Mouse (Mus musculus): Measurements from ENCODE around the gene Narf. TPM values are rescaled to one million over a fixed set of nuclear protein-coding genes. Genes with fewer than 3 reads are reported as not detected.

The Narf gene
- polyA plus RNA-seq (2012; fragmentation: generic; extraction: Trizol): 4.0 TPM
- long read RNA-seq, experiment 1, full-length matches to known transcripts: 16 of 20 reads
- long read RNA-seq, experiment 1, partial matches to known transcripts: 1 of 20 reads
- long read RNA-seq, experiment 1, other reads (novel, unspliced or antisense): 3 of 20 reads
- long read RNA-seq, experiment 2, full-length matches to known transcripts: 41 of 52 reads
- long read RNA-seq, experiment 2, partial matches to known transcripts: 1 of 52 reads
- long read RNA-seq, experiment 2, other reads (novel, unspliced or antisense): 10 of 52 reads

DNA sequence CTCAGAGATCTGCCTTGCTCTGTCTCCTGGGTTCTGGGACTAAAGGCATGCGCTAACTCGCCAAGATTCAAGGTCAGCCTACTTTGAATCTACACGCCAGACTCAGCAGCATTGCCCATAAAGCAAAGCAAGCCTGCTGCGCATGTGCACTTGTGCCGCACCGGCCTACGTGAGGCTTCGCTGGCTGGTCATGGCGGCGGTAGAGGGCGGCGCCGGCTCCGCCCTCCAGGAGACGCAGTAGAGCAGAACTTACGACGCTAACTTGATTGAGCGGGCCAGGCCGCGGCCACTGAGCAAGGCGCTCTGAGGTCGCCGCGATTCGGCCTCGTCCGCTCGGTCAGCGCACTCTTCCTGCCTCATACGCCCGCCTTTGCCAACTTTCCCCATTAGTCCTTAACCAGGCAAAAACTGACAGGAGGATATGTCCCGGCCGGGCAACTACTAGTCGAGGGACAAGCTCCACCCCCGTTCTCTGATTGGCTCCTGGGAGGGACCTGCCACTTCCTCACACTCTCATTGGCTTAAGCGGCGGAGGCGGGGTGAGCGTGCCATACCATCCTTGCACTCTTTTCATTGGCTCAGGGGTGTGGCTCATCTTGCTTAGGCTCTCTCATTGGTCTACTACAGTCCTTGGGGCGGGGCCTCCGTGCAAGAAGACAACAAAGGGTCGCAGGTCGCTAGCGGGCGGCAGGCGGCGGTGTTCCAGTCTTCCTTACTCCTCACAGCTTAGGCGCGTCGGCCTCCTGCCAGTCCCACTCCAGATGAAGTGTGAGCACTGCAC lies at the start of gene Narf:
Gene Narf, plus strand, starts transcription at position 690 of the 781 bp plus-strand sequence.
- H3K79me3 ChIP-seq (ENCODE audit: low read depth): no peaks in the 10 kb centered on the region
- H3K36me3 ChIP-seq (ENCODE audit: control insufficient read depth, insufficient read depth): no peaks in the 10 kb centered on the region
- H3ac ChIP-seq (ENCODE audit: control insufficient read depth, insufficient read length, low read depth): peak within 1 kb of the TSS; percentile 85
- no peaks in the 10 kb centered on the region for H3K79me2 ChIP-seq (ENCODE audit: control insufficient read depth, insufficient read depth)
- peak within 1 kb of the TSS; percentile 67 for H3K4me3 ChIP-seq (ENCODE audit: insufficient read depth, poor library complexity, severe bottlenecking)
- TF ChIP-seq CTCF (IDR thresholded peaks at IDR 0.05; ENCODE audit: control insufficient read depth, insufficient read depth, insufficient read length) (peak; percentile 60), MAX (IDR thresholded peaks at IDR 0.05) (peak; percentile 74), FOSL1 (IDR thresholded peaks at IDR 0.05; ENCODE audit: insufficient read depth, low read length, poor library complexity, severe bottlenecking) (no peak)
- no peaks in the 10 kb centered on the region for H3K27me3 ChIP-seq (ENCODE audit: control insufficient read depth, insufficient read depth, insufficient read length)

DNA sequence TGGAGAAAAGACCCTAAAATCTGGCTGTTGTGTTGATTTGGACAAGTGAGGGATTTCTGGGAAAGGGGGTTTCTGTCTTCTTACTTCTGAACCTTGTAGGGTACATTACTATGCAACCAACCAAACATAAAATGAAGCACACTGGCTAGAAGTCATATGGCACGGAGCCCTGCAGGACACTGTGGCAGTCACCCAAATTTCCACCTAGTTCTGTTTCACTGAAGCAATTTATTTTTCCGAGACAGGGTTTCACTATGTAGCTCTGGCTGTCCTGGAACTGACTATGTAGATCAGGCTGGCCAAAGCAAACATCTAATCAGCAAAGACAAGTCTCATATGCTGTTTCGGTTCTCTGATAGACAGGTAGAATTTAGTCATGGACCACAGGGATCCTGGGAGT lies 47.4 kb upstream of the Narf start:
- Histone ChIP-seq H3K4me3 (ENCODE audit: insufficient read depth, poor library complexity, severe bottlenecking) (no peak overlapping the region), H3ac (ENCODE audit: control insufficient read depth, insufficient read length, low read depth) (no peak overlapping the region), H3K36me3 (ENCODE audit: control insufficient read depth, insufficient read depth) (no peaks in the 10 kb centered on the region), H3K79me3 (ENCODE audit: low read depth) (no peaks in the 10 kb centered on the region), H3K79me2 (ENCODE audit: control insufficient read depth, insufficient read depth) (no peaks in the 10 kb centered on the region), H3K27me3 (ENCODE audit: control insufficient read depth, insufficient read depth, insufficient read length) (no peaks in the 10 kb centered on the region)
- TF ChIP-seq MYOD1 (IDR thresholded peaks at IDR 0.05; ENCODE audit: control insufficient read depth, insufficient read length, low read depth) (no peak), MAX (IDR thresholded peaks at IDR 0.05) (no peak), FOSL1 (IDR thresholded peaks at IDR 0.05; ENCODE audit: insufficient read depth, low read length, poor library complexity, severe bottlenecking) (no peak), MYOG (IDR thresholded peaks at IDR 0.05; ENCODE audit: control insufficient read depth, extremely low read depth, insufficient read length) (no peak), USF1 (IDR thresholded peaks at IDR 0.05; ENCODE audit: low read depth) (no peak), CTCF (IDR thresholded peaks at IDR 0.05; ENCODE audit: control insufficient read depth, insufficient read depth, insufficient read length) (no peak), CEBPB (IDR thresholded peaks at IDR 0.05; ENCODE audit: low read depth) (no peak)

DNA sequence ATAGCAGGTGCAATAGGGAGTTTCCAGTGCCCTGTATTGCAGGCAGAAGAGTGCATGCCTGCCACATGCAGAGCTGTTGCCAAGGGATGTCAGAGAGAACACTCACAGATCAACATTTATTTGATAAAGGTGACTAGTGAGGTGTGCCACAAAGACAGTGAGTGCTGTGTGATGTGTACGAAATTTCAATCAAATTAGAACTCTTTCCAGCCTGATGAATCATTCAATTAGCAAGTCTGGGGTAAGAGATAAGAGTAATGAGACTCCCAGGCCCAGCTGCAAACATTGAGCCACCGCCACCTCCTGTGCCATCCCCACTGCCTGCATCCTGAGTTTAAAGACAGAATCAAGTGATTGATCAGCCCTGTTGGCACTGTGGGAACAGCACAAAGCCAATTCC lies 44.3 kb upstream of the Narf start:
- Histone ChIP-seq H3ac (ENCODE audit: control insufficient read depth, insufficient read length, low read depth) (no peak overlapping the region), H3K4me3 (ENCODE audit: insufficient read depth, poor library complexity, severe bottlenecking) (no peak overlapping the region), H3K79me2 (ENCODE audit: control insufficient read depth, insufficient read depth) (no peaks in the 10 kb centered on the region), H3K36me3 (ENCODE audit: control insufficient read depth, insufficient read depth) (no peaks in the 10 kb centered on the region), H3K27me3 (ENCODE audit: control insufficient read depth, insufficient read depth, insufficient read length) (no peaks in the 10 kb centered on the region), H3K79me3 (ENCODE audit: low read depth) (no peaks in the 10 kb centered on the region)
- TF ChIP-seq CTCF (IDR thresholded peaks at IDR 0.05; ENCODE audit: control insufficient read depth, insufficient read depth, insufficient read length) (no peak), FOSL1 (IDR thresholded peaks at IDR 0.05; ENCODE audit: insufficient read depth, low read length, poor library complexity, severe bottlenecking) (no peak), MYOG (IDR thresholded peaks at IDR 0.05; ENCODE audit: control insufficient read depth, extremely low read depth, insufficient read length) (no peak), CEBPB (IDR thresholded peaks at IDR 0.05; ENCODE audit: low read depth) (no peak), MYOD1 (IDR thresholded peaks at IDR 0.05; ENCODE audit: control insufficient read depth, insufficient read length, low read depth) (no peak), MAX (IDR thresholded peaks at IDR 0.05) (no peak), USF1 (IDR thresholded peaks at IDR 0.05; ENCODE audit: low read depth) (no peak)

DNA sequence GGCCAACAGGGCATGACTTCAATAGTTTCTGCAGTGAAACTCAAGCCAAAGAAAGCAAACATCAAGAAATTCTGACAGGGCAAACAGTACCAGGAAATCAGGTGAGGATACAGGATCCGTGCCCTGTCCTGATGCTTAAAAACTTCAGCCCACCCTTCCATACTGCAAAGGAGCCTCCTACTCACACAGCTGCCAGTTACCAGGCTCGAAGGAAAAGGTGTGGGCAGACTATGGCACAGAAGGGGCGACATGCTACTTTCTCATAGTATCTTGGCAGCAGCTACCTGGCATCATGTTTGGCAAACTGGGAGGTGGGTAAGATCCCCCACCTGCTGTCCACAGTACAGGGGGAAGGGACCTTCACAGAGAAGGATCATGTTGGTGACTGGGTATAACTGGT lies 43.6 kb upstream of the Narf start:
- Histone ChIP-seq H3K4me3 (ENCODE audit: insufficient read depth, poor library complexity, severe bottlenecking) (no peak overlapping the region), H3K36me3 (ENCODE audit: control insufficient read depth, insufficient read depth) (no peaks in the 10 kb centered on the region), H3K79me2 (ENCODE audit: control insufficient read depth, insufficient read depth) (no peaks in the 10 kb centered on the region), H3ac (ENCODE audit: control insufficient read depth, insufficient read length, low read depth) (no peak overlapping the region), H3K27me3 (ENCODE audit: control insufficient read depth, insufficient read depth, insufficient read length) (no peaks in the 10 kb centered on the region), H3K79me3 (ENCODE audit: low read depth) (no peaks in the 10 kb centered on the region)
- no peak for TF ChIP-seq MYOD1 (IDR thresholded peaks at IDR 0.05; ENCODE audit: control insufficient read depth, insufficient read length, low read depth)
- no peak for TF ChIP-seq MYOG (IDR thresholded peaks at IDR 0.05; ENCODE audit: control insufficient read depth, extremely low read depth, insufficient read length)
- no peak for TF ChIP-seq FOSL1 (IDR thresholded peaks at IDR 0.05; ENCODE audit: insufficient read depth, low read length, poor library complexity, severe bottlenecking)
- TF ChIP-seq USF1 (IDR thresholded peaks at IDR 0.05; ENCODE audit: low read depth): no peak
- no peak for TF ChIP-seq CTCF (IDR thresholded peaks at IDR 0.05; ENCODE audit: control insufficient read depth, insufficient read depth, insufficient read length)
- no peak for TF ChIP-seq CEBPB (IDR thresholded peaks at IDR 0.05; ENCODE audit: low read depth)
- TF ChIP-seq MAX (IDR thresholded peaks at IDR 0.05): no peak

DNA sequence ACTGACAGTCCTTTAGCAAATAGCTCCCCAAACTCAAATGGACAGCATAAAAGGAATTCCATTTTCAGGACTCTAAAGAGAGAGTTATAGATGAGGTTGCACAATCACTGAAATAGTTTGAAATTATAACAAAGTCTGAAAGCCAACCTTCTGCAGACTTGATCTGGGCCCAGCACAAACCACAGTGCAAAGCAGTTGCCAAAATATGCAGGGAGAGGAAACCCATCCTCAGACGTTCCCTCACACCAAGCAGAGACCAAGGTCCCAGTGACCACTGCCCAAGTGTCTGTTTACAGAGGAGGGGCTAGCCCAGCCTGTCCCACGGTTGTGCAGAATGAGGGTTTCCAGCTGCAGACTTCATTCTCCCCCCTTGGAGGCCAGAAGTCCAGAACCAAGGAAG lies 38.4 kb upstream of the Narf start:
- Histone ChIP-seq H3K27me3 (ENCODE audit: control insufficient read depth, insufficient read depth, insufficient read length) (no peaks in the 10 kb centered on the region), H3K79me2 (ENCODE audit: control insufficient read depth, insufficient read depth) (no peaks in the 10 kb centered on the region), H3K4me3 (ENCODE audit: insufficient read depth, poor library complexity, severe bottlenecking) (no peak overlapping the region), H3K79me3 (ENCODE audit: low read depth) (no peaks in the 10 kb centered on the region), H3K36me3 (ENCODE audit: control insufficient read depth, insufficient read depth) (no peaks in the 10 kb centered on the region), H3ac (ENCODE audit: control insufficient read depth, insufficient read length, low read depth) (no peak overlapping the region)
- TF ChIP-seq MYOD1 (IDR thresholded peaks at IDR 0.05; ENCODE audit: control insufficient read depth, insufficient read length, low read depth): no peak
- TF ChIP-seq CEBPB (IDR thresholded peaks at IDR 0.05; ENCODE audit: low read depth): peak; percentile 59

Data from C2C12 (cell line).